Mouse (Mus musculus) brain, embryonic 14.5 days (tissue): ENCODE data around the gene Scpep1.

Experiments used
- CTCF ChIP-seq: fragments of 200-500 bp; IDR thresholded peaks from 2 replicates; pipeline ENCODE4 v1.5.1; 2012; ENCODE audit warnings: inconsistent platforms, mild to moderate bottlenecking, moderate library complexity, borderline replicate concordance; ENCODE audit not compliant: insufficient read depth, insufficient read length; ENCODE audit errors: extremely low read depth
- POLR2A ChIP-seq: fragments of 200-500 bp; IDR thresholded peaks from 2 replicates; pipeline ENCODE4 v1.6.1; 2012; ENCODE audit warnings: mild to moderate bottlenecking, inconsistent platforms, borderline replicate concordance; ENCODE audit not compliant: poor library complexity, insufficient read depth, insufficient read length, severe bottlenecking; ENCODE audit errors: extremely low read depth

GRCm38 (mm10) chr11:88897624-88898379 is 57.5 kb downstream of the Scpep1 start:
- TF ChIP-seq CTCF (no peak), POLR2A (no peak)
